Mouse (Mus musculus) ovary, adult 10 weeks (tissue): ENCODE measurements around the gene Gm21541. TPM values are rescaled to one million over a fixed set of nuclear protein-coding genes. Genes with fewer than 3 reads are reported as not detected.

ENCODE experiments used
- polyA plus RNA-seq: library from polyadenylated mRNA; stranded (reverse); fragments of 350-450 nt; fragmentation: Illumina TruSeq; extraction: RNeasy Lipid Tissue Mini Kit (QIAGEN cat#74804); gene quantifications from one replicate; pipeline ENCODE4 v1.2.3, GENCODE M21; 2014

The Gm21541 gene
- not detected for polyA plus RNA-seq

DNA sequence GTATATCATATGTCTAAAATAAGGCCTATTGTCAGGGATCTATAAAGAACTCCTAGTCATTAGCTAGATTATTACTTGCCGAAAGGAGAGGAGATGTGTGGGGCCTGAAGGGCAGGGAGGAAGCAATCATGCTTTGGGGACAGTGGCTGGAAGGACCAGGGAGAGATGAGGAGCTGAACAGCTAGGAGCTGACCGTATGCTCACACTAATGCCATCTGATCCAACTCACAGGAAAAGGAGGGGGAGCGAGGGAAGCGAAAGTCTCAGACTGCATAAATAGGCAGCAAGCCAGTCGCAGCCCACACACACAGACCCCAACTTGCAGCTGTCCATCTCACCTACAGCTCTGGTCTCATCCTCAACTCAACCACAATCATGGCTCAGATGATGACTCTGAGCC, at the start of gene Gm21541:
Gm21541 (plus strand) TSS at position 301 of the 400 bp plus-strand sequence.

GRCm38 (mm10) chr4:41941272-41941671, 37.9 kb downstream of the Gm21541 start, which contains the start of gene Gm20878:
TSS of gene Gm20878 (plus strand) at chr4:41941572.

Other genes starting within 250 kb of the Gm21541 start
- 0.71 TPM for gene Cntfr, start 206.5 kb upstream of the Gm21541 start, polyA plus RNA-seq
- gene Il11ra1, start 203.6 kb upstream of the Gm21541 start, polyA plus RNA-seq = 15.1 TPM
- not detected for gene Rpp25l, start 190.1 kb upstream of the Gm21541 start, polyA plus RNA-seq
- 23.2 TPM for gene Dctn3, start 180.4 kb upstream of the Gm21541 start, polyA plus RNA-seq
- not detected for gene Arid3c, start 172.5 kb upstream of the Gm21541 start, polyA plus RNA-seq
- 0.40 TPM for gene Galt, start 148.4 kb upstream of the Gm21541 start, polyA plus RNA-seq
- gene Sigmar1, start 147.5 kb upstream of the Gm21541 start, polyA plus RNA-seq = 34.3 TPM
- gene Ccl27a, start 129.4 kb upstream of the Gm21541 start, polyA plus RNA-seq = 3.4 TPM
- not detected for gene Gm20878, start 38.0 kb downstream of the Gm21541 start, polyA plus RNA-seq
- 0.51 TPM for gene Fam205a4, start 62.4 kb downstream of the Gm21541 start, polyA plus RNA-seq
- not detected for gene Gm21093, start 131.1 kb downstream of the Gm21541 start, polyA plus RNA-seq
- not detected for gene Gm3893, start 187.6 kb downstream of the Gm21541 start, polyA plus RNA-seq
- gene Gm13304, start 211.2 kb downstream of the Gm21541 start, polyA plus RNA-seq = 1.3 TPM
- not detected for gene Gm13306, start 249.8 kb downstream of the Gm21541 start, polyA plus RNA-seq